Mouse (Mus musculus) cerebellum, adult 2 months (tissue): ENCODE results near the gene Fgfr2.

Experiments
- CTCF ChIP-seq: fragments of 200-500 bp; IDR thresholded peaks from 2 replicates; pipeline ENCODE4 v1.5.1; 2011; ENCODE audit warnings: low read depth, mild to moderate bottlenecking, control low read depth, low read length, moderate library complexity, borderline replicate concordance; ENCODE audit not compliant: insufficient read depth
- POLR2A ChIP-seq: fragments of 200-500 bp; IDR thresholded peaks from 2 replicates; pipeline ENCODE4 v1.6.1; 2011; ENCODE audit warnings: low read length, control low read depth, borderline replicate concordance; ENCODE audit not compliant: insufficient read depth

- no peak for TF ChIP-seq CTCF
- no peak for TF ChIP-seq POLR2A
These were observed 420.6 kb downstream of the Fgfr2 start for GRCm38 (mm10) chr7:132702492-132703070.
